Mouse (Mus musculus) skeletal muscle tissue, adult 2 months (tissue): ENCODE data around the gene Calcrl.
"Not testable (repeated sequence)": the region's sequence is repeated elsewhere in the genome, so short reads cannot be mapped to it uniquely, and the experiment has no call there.

Experiments
- DNase-seq: peaks from one replicate; pipeline ENCODE4 v3.0.0-alpha.2; 2012; ENCODE audit warnings: low read depth, low spot score

Gene Calcrl

GRCm38 (mm10) chr2:84389075-84389474 is 36.1 kb downstream of the Calcrl start:
- DNase-seq = no peak

DNA sequence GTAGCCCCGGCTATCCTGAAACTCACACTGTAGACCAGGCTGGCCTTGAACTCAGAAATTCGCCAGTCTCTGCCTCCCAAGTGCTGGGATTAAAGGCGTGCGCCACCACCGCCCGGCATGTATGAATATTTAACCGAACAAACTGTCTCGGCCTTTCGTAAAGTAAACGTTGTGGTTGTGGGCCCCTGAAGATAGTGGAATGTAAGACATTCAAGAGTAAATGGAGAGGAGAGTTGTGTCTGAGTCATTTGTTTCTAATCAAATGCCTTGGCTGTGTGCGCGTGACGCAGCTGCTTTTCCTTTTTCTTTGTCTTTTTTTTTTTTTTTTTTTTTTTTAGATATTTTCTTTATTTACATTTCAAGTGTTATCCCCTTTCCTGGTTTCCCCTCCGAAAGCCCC is 36.7 kb downstream of the Calcrl start:
- not testable (repeated sequence) for DNase-seq

DNA sequence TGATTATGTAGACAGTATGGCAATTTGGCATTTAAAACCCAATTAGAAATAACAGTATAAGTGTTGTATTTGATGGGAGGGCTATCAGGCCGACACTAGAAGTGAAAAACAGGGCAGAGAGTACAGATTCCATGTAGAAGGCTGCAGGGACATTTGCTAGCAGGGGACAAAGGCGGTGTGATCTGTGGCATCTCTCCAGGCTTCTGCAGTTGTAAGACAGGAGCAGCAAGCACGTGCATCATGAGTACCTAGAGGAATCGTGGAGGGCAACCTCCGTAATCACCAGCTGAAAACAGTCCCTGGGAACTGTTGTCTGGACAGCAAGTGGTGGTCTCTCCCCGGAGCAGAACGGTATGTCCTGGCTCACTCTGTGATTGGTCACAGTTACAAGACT is 37.2 kb downstream of the Calcrl start:
- no peak for DNase-seq

DNA sequence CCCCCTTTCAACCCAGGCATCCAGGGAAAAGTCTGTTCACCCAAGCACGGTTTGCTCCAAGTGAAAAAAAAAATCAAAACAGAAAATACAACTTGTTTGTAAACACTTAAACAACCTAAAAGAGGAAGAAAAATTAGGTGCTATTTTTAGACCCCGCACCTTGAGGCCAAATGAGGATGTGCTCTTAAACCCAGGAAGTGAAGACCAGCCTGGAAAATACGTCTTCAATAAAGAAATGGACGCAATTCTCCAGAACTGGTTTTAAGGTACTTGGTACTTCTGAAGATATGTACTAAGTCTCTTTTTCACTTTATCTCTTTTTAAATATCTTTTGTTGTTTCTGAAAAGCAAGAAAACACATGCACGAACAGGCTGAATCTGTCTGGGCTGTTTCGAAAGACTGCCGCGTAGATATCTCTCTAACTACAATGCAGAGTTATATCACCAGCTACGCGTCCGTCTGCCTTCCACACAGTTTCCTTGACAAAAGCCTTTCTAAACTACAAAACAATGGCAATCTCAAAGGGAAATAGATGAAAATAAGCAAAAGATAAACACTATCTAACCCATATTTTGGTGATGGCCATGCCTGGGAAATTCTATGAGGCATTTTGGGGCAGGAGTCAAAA is 37.7 kb downstream of the Calcrl start:
- no peak for DNase-seq

DNA sequence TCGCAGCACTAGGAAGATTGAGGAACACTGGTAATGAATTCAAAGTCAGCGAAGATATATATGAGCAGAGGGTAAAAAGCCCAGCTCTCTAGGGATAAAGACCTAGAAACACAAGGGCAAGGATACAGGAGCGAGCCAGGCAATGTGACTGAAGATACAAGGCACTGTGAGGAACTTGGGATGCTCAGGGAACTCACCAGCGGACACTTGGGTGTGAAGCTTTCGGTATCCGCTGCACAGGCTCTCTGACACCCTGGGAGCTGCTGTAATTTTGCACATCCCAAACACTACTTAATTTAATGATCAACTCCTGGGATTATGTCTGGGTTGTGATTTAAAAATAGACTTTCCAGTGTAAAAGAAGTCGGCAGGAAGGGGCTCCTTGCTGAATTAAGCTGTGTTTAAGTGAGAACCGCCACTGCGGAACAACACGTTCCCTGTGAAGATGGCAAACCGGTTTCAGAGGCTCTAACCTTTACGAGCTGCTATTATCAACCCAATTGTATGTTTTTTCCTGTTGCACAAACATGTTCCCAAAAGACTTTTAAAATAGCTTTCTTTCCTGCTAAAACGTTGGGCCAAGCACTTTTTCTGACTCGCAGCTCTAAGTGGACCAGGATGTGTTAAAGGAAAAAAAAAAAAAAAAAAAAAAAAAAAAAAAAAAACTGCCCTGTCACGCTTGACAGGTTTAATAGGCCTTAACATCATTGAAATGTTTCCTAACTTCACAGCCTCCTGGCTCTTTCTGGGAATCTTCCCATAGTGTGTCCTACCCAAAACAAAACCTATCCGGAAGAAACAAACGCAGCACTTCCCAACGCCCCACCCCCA is 38.4 kb downstream of the Calcrl start:
- DNase-seq = peak; percentile 21

GRCm38 (mm10) chr2:84384911-84385693 is 40.1 kb downstream of the Calcrl start:
- DNase-seq = no peak

DNA sequence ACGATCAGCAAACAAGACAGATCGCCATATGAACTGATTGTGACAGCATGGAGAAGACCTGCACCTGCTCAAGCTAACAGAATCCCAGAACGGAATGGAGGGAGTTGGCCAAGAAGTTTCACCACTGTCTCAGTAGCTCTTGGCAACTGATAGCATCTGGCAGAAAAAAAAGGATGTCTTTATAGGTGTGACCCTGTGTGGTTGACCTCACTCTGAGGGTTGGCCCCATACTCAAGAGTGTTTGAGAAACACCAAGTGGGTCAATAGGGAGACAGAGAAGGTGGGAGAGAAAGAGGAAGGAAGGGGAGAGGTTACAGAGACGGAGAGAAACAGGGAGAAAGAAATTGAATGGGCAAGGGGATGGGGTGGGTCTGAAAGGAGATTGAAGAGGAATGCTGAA is 41.4 kb downstream of the Calcrl start:
- DNase-seq = no peak

GRCm38 (mm10) chr2:84382556-84382955 is 42.7 kb downstream of the Calcrl start:
- DNase-seq = no peak

- DNase-seq = no peak
Observed at GRCm38 (mm10) chr2:84381997-84382396, 43.2 kb downstream of the Calcrl start.

DNA sequence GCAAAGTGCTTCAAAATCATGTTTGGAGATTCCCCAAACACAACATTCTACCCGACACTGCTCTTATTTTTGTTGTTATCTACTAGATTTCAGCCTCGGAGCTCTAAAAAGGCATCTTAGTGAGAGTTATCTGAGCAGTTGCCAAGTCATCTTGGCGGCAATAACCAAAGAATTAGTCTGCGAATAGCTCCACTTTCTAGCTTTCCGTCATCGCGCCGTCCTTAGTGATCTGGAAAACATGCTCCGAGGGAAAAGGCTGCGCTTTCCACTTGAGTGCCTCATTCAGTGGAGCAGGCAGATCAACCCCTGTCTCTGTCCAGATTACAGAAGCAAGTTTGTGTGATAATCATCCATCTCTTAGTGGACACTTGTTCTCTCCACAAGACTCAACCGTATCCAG is 44.4 kb downstream of the Calcrl start:
- DNase-seq = no peak

DNA sequence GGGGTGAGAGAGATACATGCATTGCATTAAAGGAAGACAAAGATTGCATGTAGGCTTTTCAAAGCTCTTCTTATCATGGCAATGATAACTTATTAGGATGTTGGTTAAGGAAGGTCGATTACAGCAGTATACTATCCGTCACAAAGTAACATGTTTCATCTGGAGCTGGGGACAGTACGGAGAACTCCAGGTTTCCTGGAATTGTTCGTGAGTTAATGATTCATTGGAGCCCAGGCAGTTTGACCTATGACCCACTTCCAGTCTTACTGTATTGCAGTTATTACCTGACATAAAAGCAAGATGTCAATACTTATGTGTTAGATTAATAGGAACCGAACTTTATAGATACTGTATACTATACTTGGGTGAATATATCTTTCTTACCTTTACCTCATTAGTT is 46.5 kb downstream of the Calcrl start:
- DNase-seq = no peak

DNA sequence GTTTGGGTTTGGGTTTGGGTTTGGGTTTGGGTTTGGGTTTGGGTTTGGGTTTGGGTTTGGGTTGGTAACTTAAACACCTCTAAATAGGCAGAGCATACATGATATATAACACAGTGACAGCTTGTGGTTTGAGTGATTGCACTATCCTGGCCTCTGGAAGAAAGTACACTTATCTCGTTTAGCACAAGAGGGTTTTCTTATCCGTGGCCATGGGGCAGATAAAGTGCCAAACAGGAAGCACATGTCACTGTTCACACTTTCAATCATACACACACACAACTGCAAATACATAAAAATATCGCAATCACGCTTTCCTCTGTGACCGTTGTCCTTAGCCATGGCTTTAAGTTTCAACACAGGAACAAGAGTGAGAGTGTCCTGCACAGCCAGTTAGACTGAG is 56.0 kb downstream of the Calcrl start:
- no peak for DNase-seq

DNA sequence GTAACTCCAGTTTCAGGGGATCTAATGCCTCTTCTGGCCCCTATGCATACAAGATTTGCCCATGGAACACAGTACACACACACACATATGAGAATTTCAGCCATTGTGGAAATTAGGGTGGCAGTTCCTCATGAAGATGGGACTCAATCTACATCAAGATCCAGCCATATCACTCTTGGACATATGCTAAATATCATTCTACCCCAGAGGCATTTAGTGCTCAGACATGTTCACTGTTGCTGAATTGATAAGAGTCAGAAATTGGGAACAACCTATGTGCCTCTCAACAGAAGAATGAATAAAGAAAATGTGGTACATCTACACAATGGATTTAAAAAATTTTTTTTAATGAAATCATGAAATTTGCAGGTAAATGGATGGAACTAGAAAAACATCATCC is 58.5 kb downstream of the Calcrl start:
- DNase-seq = no peak

DNA sequence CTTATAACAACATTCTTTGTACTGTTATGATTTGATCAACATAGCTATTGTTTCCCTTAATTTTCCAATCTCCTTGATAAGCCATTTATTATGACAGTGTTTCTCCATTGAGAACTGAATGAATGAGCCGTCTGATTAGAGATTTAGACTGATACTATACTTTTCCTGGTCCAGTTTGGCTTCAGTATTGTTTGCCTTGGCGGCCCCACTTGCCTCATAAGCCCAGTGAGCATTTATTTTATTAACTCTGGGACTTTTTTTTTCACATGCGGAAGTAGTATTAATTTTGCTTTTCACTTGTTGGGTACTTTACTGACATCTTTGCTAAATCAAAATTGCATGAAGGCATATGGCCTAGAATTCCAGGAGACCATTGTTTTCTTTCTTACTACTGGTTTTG is 59.9 kb downstream of the Calcrl start:
- DNase-seq = no peak

DNA sequence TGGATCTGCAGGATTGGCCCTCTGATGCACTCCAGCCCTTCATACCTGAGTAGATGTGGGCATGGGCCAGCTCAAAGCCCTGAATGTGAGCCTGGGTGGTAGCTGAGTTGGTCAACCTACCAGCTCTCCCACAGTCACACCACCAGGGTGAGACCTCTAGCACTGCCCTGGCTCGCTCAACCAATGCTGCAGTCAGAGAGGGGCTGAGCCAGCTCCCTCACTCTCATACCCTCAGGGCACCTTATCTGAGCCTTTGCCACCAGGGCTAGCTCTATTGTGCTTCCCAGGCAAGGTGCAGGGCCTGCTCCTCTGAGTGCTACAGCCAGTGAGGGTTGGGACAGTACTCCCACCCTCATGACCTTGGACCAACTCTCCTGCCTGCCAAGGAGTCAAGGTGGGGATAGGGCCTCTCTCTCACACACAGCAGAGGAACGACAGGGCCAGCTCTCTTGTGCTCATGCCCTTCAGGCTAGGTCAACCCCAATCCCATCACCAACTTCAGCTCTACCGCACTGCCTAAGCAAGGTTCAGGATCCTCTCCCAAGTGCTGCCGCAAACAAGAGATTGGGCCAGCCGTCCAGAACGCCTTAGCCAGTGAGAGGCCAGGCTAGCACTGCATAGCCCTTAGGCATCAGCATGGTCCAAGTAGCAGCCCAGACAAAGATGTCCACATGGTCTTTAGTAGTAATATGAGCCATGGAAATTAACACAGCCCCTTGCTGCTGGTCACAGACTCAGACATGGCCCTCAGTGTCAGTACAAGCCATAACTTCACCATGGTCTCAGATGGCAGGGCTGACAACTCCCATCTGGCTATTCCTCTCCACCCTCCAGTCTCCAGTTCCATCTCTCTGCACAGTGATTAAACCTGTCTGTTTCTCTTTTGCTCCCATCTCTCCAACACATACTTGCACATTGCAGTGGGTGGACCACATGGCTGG is 62.2 kb downstream of the Calcrl start:
- no peak for DNase-seq

DNA sequence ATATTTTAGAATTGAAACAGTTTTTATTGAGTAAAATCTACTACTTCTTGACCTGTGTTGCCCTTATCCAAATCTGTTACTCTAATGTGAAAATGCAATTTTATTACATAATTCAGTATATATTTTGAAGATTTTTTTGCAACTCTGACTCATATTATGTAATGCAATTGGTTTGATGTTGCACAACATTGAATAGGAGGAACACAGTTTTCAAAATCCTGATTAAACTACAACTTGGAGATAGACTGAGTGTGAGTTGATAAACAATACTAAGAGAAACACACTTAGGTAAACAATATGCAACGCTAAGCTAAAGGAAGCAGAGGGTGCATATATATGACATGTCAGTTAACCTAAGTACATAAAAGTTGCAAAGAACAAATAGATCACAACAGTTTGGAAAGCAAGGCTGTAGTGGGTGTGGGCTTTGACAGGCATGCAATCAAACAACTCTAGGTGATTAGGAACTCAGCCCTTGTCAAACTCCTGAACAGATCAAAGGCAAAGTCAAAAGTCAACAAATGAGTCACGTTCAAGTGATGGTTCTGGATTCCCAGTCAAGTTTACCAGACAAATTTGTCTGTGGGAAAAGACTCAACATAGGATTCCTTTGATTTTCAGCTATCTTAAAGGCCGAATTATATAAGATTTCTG is 66.4 kb downstream of the Calcrl start:
- DNase-seq = no peak

DNA sequence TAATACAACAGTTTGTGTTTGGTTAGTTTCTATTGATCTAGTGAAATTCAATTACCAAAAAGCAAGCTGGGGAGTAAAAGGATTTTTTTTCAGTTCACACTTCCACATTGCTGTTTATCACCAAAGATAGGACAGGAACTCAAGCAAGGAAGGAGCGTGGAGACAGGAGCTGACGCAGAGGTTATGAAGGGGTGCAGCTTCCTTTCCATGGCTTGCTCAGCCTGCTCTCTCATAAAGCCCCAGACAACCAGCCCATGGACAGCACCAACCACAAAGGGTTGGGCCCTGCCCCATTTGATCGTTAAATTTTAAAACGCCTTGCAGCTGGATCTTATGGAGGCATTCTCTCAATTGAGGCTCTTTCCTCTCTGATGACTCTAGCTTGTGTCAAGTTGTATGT is 69.9 kb downstream of the Calcrl start:
- DNase-seq = no peak

DNA sequence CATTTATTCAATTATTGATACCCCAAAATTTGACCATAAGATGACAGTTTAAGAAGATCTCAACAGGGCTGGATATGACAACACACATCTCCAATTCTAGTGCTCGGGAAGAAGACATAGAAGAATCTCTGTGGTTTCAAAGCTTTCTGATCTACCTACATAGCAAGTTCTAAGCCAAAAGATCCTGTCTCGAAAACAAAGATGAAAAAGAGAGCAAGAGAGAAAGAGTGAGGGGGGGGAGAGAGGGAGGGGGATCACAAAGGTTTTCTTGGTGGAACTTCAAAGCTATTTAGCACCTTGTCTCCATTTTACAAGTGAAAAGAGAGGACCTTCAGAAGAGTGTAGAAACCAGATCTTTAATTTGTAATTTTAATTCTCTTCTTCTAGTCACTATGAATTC is 77.8 kb downstream of the Calcrl start:
- no peak for DNase-seq

DNA sequence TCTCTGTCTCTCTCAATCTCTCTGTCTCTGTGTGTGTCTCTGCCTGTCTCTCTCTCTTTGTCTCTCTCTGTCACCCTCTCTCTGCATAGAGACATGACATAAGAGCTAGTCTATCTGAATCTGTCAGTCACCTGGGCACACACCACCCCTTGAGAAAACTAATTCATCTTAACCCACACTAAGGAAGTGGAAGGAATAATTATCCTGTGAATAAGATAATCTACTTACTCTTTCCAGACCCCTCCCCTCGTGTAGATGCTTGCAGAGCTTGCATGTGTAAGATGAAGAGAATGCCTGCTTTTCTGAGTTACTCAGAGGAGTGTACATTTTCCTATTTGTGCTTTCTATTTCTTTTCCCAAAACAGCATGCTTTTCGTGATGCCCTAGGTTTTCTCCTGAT is 81.5 kb downstream of the Calcrl start:
- no peak for DNase-seq

DNA sequence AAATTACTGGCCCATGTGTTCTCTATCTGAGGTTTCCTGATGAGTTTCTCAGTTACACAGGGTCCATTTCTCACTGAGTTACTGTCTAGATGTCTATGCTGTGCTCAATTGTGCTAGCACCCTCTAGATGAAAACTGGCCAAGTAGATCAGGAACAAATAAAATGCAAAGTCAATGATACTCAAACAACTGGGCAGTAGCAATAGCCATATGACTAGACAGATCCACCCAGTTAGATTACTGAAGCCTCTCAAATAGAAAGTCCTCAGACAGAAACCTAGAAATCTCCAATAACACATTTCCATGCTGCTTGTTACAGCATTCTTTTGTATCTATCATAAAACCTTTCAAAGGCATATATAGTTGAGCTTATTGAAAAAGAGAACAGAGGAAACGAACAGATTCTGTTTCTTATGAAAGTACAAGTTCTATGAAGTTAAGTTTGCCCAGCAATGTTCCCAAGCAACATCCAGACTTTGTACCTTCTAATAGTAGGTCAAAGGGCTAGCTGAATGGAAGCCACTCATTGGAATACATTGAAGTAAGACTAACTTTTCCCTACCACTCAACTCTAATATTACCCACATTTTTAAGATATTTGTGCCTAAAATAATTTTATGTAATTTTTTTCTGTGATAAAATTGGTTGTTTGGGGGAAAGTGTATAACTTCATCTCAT is 87.3 kb downstream of the Calcrl start:
- DNase-seq = no peak
